Mouse (Mus musculus) adrenal gland, adult 2 months (tissue): ENCODE measurements at regions not wholly inside any gene's neighbourhood (a gene's known extent, or its start where the extent isn't known, plus 50 kb on each side); places are given as distances from the start of the nearest gene placed in this dataset.
A peak's percentile ranks its signal among the peaks of the same experiment; 100 is the strongest.

ENCODE experiments used
- DNase-seq: peaks from one replicate; pipeline ENCODE4 v3.0.0; 2021

- DNase-seq, result no peak
Measured at GRCm38 (mm10) chr8:126854121-126855055, 91.3 kb downstream of the Tomm20 start.

GRCm38 (mm10) chr8:126852663-126853390, 92.8 kb downstream of the Tomm20 start:
- peak; percentile 74 for DNase-seq

GRCm38 (mm10) chr8:126852184-126852583, 93.5 kb downstream of the Tomm20 start:
- peak; percentile 86 for DNase-seq

GRCm38 (mm10) chr8:126851780-126852179, 93.9 kb downstream of the Tomm20 start:
- DNase-seq, result no peak

DNA sequence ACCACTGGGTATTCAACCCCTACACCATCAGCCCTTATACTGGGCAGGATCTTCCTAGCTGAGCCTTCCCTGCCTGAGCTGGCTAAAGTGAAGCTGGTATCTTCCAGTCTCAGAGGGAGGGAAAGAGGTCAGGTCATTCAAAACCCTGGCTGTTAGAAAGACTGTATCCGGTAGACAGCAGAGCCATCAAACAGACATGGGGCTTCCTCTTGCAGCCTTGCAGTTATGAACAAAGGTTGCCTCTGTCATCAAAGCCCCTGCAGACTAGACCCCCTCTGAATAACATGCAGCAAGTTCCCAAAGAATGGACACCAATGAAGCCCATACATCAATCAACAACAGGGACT, 95.5 kb downstream of the Tomm20 start:
- no peak for DNase-seq

DNA sequence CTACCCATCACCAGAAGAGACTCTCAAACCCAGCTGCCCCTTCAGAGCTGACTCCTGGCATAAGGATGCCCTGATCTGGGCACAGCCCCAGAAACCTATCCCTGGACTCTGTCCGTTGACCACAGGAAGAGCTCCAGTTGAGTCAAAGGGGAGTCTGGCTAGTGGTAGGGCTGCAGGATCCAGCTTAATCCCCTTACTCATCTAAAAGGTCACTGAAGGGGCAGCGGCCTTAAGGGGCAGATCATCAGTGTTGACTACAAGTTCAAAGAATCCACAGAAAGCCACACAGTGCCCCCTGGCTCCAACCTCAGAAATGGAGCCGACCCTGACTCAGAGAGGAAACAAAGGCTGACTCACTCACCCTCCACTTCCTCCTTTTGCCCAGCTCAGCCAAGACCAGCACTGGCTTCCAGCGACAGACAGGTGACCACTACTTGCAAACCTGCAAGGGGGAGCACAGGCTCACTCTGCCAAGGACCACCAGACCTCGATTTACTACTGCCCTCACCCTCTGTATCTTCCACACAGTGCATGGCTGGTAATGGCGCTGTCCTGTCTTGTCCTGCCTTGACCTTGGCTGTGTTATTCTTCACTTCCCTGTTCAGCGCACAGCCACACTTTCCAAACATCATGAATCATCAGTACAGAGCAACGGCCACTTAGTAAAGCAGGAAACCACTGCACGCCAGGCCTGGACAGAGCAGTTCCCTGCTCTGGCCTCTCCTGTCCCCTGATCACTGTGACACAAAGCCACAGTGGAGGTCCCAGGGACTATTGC, 96.0 kb downstream of the Tomm20 start:
- peak; percentile 91 for DNase-seq

DNA sequence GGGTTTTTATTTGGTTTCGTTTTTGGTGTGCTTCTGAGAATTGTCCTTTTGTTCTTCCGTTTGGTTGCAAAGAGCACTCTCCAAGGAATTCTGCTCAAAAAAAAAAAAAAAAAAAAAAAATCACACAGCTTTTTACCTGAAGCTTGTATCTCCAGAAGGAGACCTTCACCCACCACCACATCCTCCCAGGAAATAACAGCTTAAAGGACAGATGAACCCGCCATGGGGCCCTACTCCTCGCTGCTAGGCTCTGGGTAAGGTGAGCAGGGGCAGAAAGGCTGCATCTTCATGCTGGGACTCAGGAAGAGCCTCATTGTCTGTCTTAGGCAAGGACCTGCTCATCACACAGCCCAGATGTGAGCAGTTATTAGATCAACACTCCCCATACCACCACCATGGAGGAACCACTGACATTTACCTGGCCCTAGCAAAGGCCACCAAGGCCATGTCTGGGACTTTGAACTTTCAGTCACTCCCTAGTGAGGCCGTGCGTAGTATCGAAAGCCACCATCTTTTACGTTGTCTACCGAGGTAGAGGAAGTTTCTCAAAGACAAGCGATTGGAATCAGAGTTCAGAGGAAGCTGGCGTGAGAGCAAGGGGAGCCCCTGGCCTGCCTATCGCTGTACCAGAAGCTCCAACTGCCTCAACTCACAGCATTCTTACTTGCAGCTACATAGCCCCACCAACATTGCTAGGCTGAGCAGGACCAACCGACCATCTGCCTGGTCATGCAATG, 97.1 kb downstream of the Tomm20 start:
- no peak for DNase-seq

DNA sequence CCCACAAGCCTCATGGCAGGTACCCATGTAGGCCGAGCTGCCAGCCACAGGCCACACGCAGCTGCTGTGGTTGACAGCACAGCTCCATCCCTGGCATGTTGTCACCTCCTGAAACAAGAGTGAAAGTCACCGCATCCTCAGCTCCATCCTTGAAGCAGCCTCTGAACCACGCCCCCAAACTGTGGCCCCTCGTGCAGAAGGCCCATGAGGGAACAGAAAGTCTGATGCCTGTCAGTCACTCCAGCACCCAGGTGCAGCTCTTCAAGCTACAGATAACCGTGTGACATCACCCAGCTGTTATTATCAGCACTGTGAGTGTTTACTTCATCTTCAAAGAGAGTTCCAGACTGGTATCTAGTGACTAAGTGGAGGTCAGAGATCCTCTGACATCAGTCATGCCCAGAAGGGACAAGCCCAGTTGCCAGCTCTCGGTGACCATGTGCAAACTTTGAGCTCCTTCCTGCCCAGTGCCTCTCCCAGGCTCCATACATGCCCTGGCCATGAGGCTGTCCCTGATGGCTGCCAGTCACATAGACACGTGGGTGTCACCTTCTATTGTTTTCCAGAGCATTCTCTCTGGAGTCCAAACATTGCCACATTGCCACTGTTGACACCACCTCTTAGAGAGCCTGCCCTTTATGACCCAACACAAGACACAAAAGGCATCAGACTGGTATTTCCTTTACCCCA, 97.8 kb downstream of the Tomm20 start:
- peak; percentile 79 for DNase-seq

DNA sequence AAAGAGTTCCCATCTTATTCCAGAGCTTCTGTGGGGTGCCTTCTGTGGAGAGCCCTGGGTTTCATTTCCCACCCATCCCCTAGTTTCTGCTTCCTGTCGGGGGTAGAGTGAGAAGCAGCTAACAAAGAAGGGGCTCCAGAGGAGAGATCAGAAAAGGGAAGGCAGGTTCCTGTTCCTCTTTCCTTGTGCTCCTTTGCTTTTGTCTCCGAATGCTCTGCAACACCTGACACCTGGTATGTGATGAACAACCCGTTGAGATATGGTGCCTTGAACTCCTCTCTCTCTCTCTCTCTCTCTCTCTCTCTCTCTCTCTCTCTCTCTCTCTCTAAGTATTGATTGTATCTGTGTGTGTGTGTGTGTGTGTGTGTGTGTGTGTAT, 99.5 kb downstream of the Tomm20 start:
- DNase-seq, result no peak

DNA sequence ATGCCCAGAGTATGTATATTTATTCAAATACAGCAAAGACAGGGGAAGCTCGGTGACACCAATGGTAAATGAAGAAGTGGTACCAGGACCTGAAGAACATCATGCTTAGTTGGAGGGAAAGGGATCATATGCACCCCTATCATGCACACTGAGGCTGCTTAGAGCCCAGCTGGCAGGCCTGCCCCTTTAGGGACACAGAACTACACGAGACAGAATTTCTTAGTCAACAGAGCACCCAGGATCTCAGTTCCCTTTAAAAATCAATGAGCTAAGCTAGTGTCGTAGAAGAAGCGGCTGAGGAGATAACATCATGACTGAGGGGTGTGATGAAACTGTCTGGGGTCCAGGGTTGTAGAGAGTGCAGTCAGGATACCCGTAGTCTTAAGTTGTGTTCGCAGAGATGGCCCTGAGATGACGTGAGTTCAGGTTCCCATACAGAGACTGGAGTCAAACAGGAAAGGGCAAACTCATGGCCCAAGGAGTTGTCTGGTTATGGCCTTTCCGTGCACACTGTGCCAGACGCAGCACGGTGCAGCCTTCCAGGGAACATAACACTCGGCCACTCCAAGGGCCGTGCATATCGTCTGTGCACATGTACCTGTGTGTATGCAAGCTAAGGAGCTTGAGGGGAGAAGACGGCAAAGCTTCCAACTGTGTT, 100.0 kb downstream of the Tomm20 start:
- DNase-seq, result no peak

DNA sequence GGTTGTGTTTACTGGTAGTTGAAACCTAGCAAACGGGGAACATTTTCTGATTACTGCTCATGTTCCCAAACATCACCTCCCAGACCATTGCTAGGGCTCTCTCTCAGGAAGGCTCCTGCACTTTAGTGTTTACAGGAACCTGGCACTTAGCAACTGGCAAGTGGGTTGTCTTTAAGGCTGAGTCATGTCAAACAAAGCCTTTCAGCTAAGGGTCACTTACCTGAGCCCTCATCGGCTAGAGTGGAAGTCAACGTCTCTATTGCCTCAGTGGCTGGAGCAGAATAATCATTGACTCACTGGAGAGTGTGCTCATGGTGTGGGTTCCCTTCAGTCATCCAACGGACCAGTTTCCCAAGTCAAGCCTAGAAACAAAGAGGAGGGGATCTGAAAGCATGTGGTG, 101.0 kb downstream of the Tomm20 start:
- no peak for DNase-seq

GRCm38 (mm10) chr8:126841187-126841586, 104.5 kb downstream of the Tomm20 start:
- DNase-seq, result no peak

GRCm38 (mm10) chr8:126839712-126840355, 105.8 kb downstream of the Tomm20 start:
- DNase-seq, result peak; percentile 72

- DNase-seq, result peak; percentile 69
Measured at GRCm38 (mm10) chr8:126839039-126839711, 106.5 kb downstream of the Tomm20 start.

- no peak for DNase-seq
Measured at GRCm38 (mm10) chr8:126838228-126838627, 107.4 kb downstream of the Tomm20 start.

DNA sequence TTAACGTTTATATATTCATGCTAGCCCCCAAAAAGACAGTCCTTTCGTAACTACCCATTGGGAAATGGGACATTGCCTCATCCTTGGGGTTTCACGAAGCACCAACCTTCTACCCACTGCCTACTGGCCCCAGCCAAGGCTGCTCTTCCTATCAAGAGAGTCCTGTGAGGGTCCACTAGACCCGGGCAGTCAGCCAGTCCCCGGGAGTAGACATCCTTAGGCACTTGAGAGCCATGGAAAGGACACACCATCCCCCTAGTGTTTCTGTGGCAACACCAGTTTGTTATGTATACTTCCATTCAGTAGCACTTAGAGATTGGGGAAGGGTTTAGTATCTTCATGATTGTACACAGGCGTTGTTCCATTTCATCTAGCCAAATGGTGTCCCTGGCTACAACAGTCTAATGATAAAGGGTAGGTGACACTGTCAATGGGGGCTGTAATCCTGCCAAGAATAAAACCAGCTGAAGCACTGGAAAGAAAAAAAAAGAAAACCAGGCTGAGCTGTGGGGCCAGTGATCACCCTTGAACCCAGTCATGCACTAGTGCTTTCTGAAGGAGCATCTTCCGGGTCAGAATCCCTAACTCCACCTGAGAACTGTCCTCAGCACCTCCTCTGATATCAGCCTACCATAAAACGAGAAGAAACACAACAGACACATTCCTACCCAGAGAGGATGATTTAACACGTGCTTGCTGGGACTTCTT, 108.2 kb downstream of the Tomm20 start:
- no peak for DNase-seq

DNA sequence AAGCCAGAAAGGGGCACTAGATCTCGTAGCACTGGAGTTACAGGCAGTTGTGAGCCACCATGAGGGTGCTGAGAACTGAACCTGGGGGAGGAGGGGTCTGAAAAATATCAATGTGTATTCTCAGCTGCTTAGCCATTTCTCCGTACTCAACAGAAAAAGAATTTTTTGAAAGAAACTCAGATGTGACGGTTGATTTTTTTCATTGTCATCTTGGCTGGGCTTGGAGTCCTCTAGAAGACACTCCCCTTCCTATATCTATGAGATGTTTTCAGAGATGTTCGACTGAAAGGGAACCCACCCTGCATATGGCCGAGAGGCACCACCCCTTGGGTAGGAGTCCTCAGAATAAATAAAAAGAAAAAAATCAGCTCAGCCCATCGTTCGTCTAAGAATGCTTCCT, 110.1 kb downstream of the Tomm20 start:
- DNase-seq, result no peak

DNA sequence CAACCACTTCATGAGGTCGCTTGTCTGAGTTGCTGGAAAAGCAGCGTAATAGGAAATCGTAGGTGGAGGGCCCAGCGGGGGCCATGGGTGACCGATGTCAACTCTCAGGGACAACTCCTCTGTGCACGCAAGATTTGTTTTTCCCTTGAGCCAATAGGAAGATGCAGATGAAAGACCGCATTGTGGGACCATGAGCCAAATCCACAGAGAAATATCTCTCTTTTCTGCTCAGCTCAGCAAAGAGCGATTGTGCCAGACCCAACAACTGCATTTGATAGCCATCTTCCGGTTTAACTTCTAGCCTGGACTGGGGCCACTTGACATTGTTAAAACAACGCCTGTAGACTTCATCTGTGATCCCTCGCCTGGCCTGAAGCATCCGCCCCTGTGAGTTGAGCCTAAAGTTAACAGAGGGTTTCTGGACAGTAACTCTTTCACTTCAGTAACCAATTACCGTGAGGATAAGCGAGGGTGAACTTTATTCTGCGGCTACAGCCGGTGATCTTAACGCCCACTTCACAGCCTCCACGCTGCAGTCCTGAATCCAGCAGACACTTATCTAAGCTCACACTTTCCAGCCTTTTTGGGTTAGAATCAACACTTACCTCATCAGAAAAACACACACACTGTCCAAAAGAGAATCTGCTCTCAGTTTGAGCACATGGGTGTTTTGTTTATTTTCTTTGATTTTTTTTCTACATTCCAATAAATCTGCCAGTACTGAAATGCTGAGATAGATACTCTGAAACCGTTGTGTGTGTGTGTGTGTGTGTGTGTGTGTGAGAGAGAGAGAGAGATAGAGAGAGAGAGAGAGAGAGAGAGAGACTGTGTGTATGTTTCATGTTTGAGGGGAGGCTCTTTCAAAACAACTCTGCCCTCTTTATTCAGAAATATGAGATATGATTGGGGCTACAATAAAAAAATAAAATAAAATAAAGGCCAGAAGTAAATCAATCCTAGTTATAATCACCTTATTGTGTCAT, 111.9 kb downstream of the Tomm20 start:
- DNase-seq, result peak; percentile 53
